Mouse (Mus musculus) heart, embryonic 12.5 days (tissue): ENCODE measurements around the gene Tmem251. TPM values are rescaled to one million over a fixed set of nuclear protein-coding genes. Genes with fewer than 3 reads are reported as not detected.
A peak's percentile ranks its signal among the peaks of the same experiment; 100 is the strongest.

ENCODE experiments used
- ATAC-seq: fragments of 200-750 bp; cut with Nextera tagmentation; 2 replicates; pipeline ENCODE4 v1.8.0; 2017; ENCODE audit warnings: moderate TSS enrichment, moderate library complexity; ENCODE audit not compliant: insufficient number of reproducible peaks, low FRiP score
- H3K27ac ChIP-seq: fragments of 300-500 bp; sonication (generic); 2 replicates; pipeline ENCODE4 v1.5.1; 2016; ENCODE audit warnings: mild to moderate bottlenecking, moderate library complexity; ENCODE audit not compliant: poor library complexity, severe bottlenecking
- H3K27me3 ChIP-seq: fragments of 300-500 bp; sonication (generic); replicated peaks from 2 replicates; pipeline ENCODE4 v1.6.1; 2016; ENCODE audit warnings: mild to moderate bottlenecking, moderate library complexity
- H3K36me3 ChIP-seq: fragments of 300-500 bp; sonication (generic); 2 replicates; pipeline ENCODE4 v1.6.1; 2016; ENCODE audit warnings: mild to moderate bottlenecking, moderate library complexity
- H3K4me1 ChIP-seq: fragments of 300-500 bp; sonication (generic); replicated peaks from 2 replicates; pipeline ENCODE4 v1.6.1; 2016; ENCODE audit warnings: mild to moderate bottlenecking
- H3K4me2 ChIP-seq: fragments of 300-500 bp; sonication (generic); 2 replicates; pipeline ENCODE4 v1.6.1; 2016; ENCODE audit warnings: mild to moderate bottlenecking, moderate library complexity
- H3K4me3 ChIP-seq: fragments of 300-500 bp; sonication (generic); 2 replicates; pipeline ENCODE4 v1.5.1; 2016; ENCODE audit warnings: mild to moderate bottlenecking
- H3K9ac ChIP-seq: fragments of 300-500 bp; sonication (generic); 2 replicates; pipeline ENCODE4 v1.6.1; 2016; ENCODE audit warnings: mild to moderate bottlenecking, moderate library complexity
- H3K9me3 ChIP-seq: fragments of 300-500 bp; sonication (generic); replicated peaks from 2 replicates; pipeline ENCODE4 v1.6.1; 2016; ENCODE audit warnings: mild to moderate bottlenecking, moderate library complexity
- WGBS: fragments of 180-500 bp; shearing (Covaris S2); methylation state at CpG from one replicate; pipeline ENCODE4 v1.1.7; 2016; 5-methylcytosine and 5-hydroxymethylcytosine counted together
- polyA plus RNA-seq: library from polyadenylated mRNA; unstranded; fragments of >200 nt; fragmentation: Nextera tagmentation; extraction: Ambion mirVana; gene quantifications from 2 replicates; pipeline ENCODE4 v1.2.1, GENCODE M21; 2016

Tmem251 gene
- polyA plus RNA-seq, 1 experiment from 2014 or later, result 8.2 TPM

- no peaks in the 10 kb centered on the region for H3K9me3 ChIP-seq
- no peak overlapping the region for H3K4me3 ChIP-seq
- H3K9ac ChIP-seq, result no peak overlapping the region
- 0 out of 2 replicates have a peak, but pooled peaks have one; percentile 4 for ATAC-seq
- no peaks in the 10 kb centered on the region for H3K27me3 ChIP-seq
- H3K4me1 ChIP-seq, result peaks cover 22% of the 10 kb centered on the region
- WGBS, result 40% methylated on average over 16 of the region's 16 CpGs
- peak overlapping the region; percentile 57 for H3K4me2 ChIP-seq
- no peaks in the 10 kb centered on the region for H3K36me3 ChIP-seq
- H3K27ac ChIP-seq, result no peak overlapping the region
Measured at GRCm38 (mm10) chr12:102730798-102731619, 12.6 kb upstream of the Tmem251 start.

- Histone ChIP-seq H3K4me3 (no peak overlapping the region), H3K27me3 (no peaks in the 10 kb centered on the region), H3K27ac (no peak overlapping the region), H3K4me2 (no peak overlapping the region), H3K4me1 (peaks cover 22% of the 10 kb centered on the region), H3K9me3 (no peaks in the 10 kb centered on the region), H3K9ac (no peak overlapping the region), H3K36me3 (no peaks in the 10 kb centered on the region)
- no peak for ATAC-seq
- WGBS, result 5% methylated on average over 5 of the region's 5 CpGs
Measured at GRCm38 (mm10) chr12:102733381-102733780, 10.2 kb upstream of the Tmem251 start.

- no peaks in the 10 kb centered on the region for H3K9me3 ChIP-seq
- peaks cover 15% of the 10 kb centered on the region for H3K4me1 ChIP-seq
- no peak overlapping the region for H3K4me2 ChIP-seq
- no peak overlapping the region for H3K27ac ChIP-seq
- H3K9ac ChIP-seq, result no peak overlapping the region
- H3K4me3 ChIP-seq, result no peak overlapping the region
- ATAC-seq, result no peak
- 59% methylated on average over 5 of the region's 5 CpGs for WGBS
- H3K36me3 ChIP-seq, result peaks cover 3% of the 10 kb centered on the region; the same call in 1 of the 2 replicates
- no peaks in the 10 kb centered on the region for H3K27me3 ChIP-seq
Measured at GRCm38 (mm10) chr12:102739096-102739495, 4.5 kb upstream of the Tmem251 start.

GRCm38 (mm10) chr12:102740285-102740684 is 3.3 kb upstream of the Tmem251 start:
- no peak overlapping the region for H3K4me3 ChIP-seq
- peaks cover 21% of the 10 kb centered on the region for H3K4me1 ChIP-seq
- H3K4me2 ChIP-seq, result no peak overlapping the region
- no peak overlapping the region for H3K27ac ChIP-seq
- no peaks in the 10 kb centered on the region for H3K27me3 ChIP-seq
- ATAC-seq, result no peak
- WGBS, result 61% methylated on average over 3 of the region's 3 CpGs
- H3K9ac ChIP-seq, result no peak overlapping the region
- no peaks in the 10 kb centered on the region for H3K9me3 ChIP-seq
- peaks cover 3% of the 10 kb centered on the region; the same call in 1 of the 2 replicates for H3K36me3 ChIP-seq

GRCm38 (mm10) chr12:102742056-102742455 is 1.5 kb upstream of the Tmem251 start:
- WGBS, result 58% methylated on average over 7 of the region's 7 CpGs
- no peak overlapping the region for H3K27ac ChIP-seq
- H3K36me3 ChIP-seq, result peaks cover 6% of the 10 kb centered on the region; the same call in 1 of the 2 replicates
- no peaks in the 10 kb centered on the region for H3K27me3 ChIP-seq
- H3K4me3 ChIP-seq, result no peak overlapping the region
- peaks cover 21% of the 10 kb centered on the region for H3K4me1 ChIP-seq
- no peak overlapping the region for H3K4me2 ChIP-seq
- no peak for ATAC-seq
- H3K9me3 ChIP-seq, result no peaks in the 10 kb centered on the region
- H3K9ac ChIP-seq, result no peak overlapping the region; the same call in 1 of the 2 replicates

- H3K27ac ChIP-seq, result peak overlapping the region; percentile 97
- H3K4me2 ChIP-seq, result peak overlapping the region; percentile 89
- under 1% methylated on average over 33 of the region's 33 CpGs for WGBS
- H3K27me3 ChIP-seq, result no peaks in the 10 kb centered on the region
- peak; percentile 45 for ATAC-seq
- H3K4me3 ChIP-seq, result peak overlapping the region; percentile 95
- no peaks in the 10 kb centered on the region for H3K9me3 ChIP-seq
- peaks cover 21% of the 10 kb centered on the region for H3K4me1 ChIP-seq
- H3K9ac ChIP-seq, result peak overlapping the region; percentile 92
- H3K36me3 ChIP-seq, result peaks cover 10% of the 10 kb centered on the region; the same call in 1 of the 2 replicates
Measured at GRCm38 (mm10) chr12:102743036-102743588, 450 bp upstream of the Tmem251 start.

- Histone ChIP-seq H3K4me2 (peak overlapping the region; percentile 89), H3K4me3 (peak overlapping the region; percentile 95; the same call in 1 of the 2 replicates), H3K4me1 (peaks cover 18% of the 10 kb centered on the region), H3K9me3 (no peaks in the 10 kb centered on the region), H3K27me3 (no peaks in the 10 kb centered on the region), H3K27ac (no peak overlapping the region), H3K9ac (peak overlapping the region; percentile 61), H3K36me3 (peaks cover 20% of the 10 kb centered on the region; the same call in 1 of the 2 replicates)
- WGBS, result 53% methylated on average over 6 of the region's 6 CpGs
- no peak for ATAC-seq
Measured at GRCm38 (mm10) chr12:102744839-102745238, 1.3 kb downstream of the Tmem251 start.

- no peak overlapping the region for H3K9ac ChIP-seq
- peaks cover 7% of the 10 kb centered on the region for H3K4me1 ChIP-seq
- no peak for ATAC-seq
- no peak overlapping the region for H3K4me2 ChIP-seq
- H3K9me3 ChIP-seq, result no peaks in the 10 kb centered on the region
- no peak overlapping the region for H3K27ac ChIP-seq
- H3K27me3 ChIP-seq, result no peaks in the 10 kb centered on the region
- peaks cover 17% of the 10 kb centered on the region; the same call in 1 of the 2 replicates for H3K36me3 ChIP-seq
- WGBS, result 80% methylated on average over 3 of the region's 3 CpGs
- H3K4me3 ChIP-seq, result no peak overlapping the region
Measured at GRCm38 (mm10) chr12:102748256-102748655, 4.7 kb downstream of the Tmem251 start.

- ATAC-seq, result no peak
- Histone ChIP-seq H3K9me3 (no peaks in the 10 kb centered on the region), H3K4me2 (peak overlapping the region; percentile 70), H3K27ac (peak overlapping the region; percentile 82; the same call in 1 of the 2 replicates), H3K27me3 (no peaks in the 10 kb centered on the region), H3K4me1 (peaks cover 27% of the 10 kb centered on the region), H3K4me3 (peak overlapping the region; percentile 79), H3K36me3 (peaks cover 6% of the 10 kb centered on the region; the same call in 1 of the 2 replicates), H3K9ac (peak overlapping the region; percentile 76; the same call in 1 of the 2 replicates)
- 80% methylated on average over 7 of the region's 7 CpGs for WGBS
Measured at GRCm38 (mm10) chr12:102756304-102756703, 12.7 kb downstream of the Tmem251 start.

- under 1% methylated on average over 46 of the region's 46 CpGs for WGBS
- Histone ChIP-seq H3K4me3 (peak overlapping the region; percentile 79), H3K36me3 (peaks cover 7% of the 10 kb centered on the region; the same call in 1 of the 2 replicates), H3K4me1 (peaks cover 27% of the 10 kb centered on the region), H3K9ac (peak overlapping the region; percentile 76), H3K27ac (peak overlapping the region; percentile 82), H3K27me3 (no peaks in the 10 kb centered on the region), H3K4me2 (peak overlapping the region; percentile 70), H3K9me3 (no peaks in the 10 kb centered on the region)
- peak; percentile 86 for ATAC-seq
Measured at GRCm38 (mm10) chr12:102757055-102757688, 13.6 kb downstream of the Tmem251 start.
